Mouse (Mus musculus) hindbrain, embryonic 11.5 days (tissue): Measurements from ENCODE around the gene Barhl2. TPM values are rescaled to one million over a fixed set of nuclear protein-coding genes. Genes with fewer than 3 reads are reported as not detected.

Experiments
- ATAC-seq: fragments of 200-750 bp; cut with Nextera tagmentation; 2 replicates; pipeline ENCODE4 v1.8.0; 2017; ENCODE audit warnings: mild to moderate bottlenecking, moderate TSS enrichment, moderate library complexity; ENCODE audit not compliant: low FRiP score
- DNase-seq: peaks from one replicate; pipeline ENCODE4 v3.0.0-alpha.2; 2015; ENCODE audit warnings: low spot score
- H3K27ac ChIP-seq: fragments of 300-500 bp; sonication (generic); 2 replicates; pipeline ENCODE4 v1.5.1; 2014; ENCODE audit warnings: mild to moderate bottlenecking, low read depth, low read length
- H3K27me3 ChIP-seq: fragments of 300-500 bp; sonication (generic); 2 replicates; pipeline ENCODE4 v1.6.1; 2014; ENCODE audit warnings: mild to moderate bottlenecking, low read length, moderate library complexity, mixed read lengths; ENCODE audit not compliant: control insufficient read depth, insufficient read depth
- H3K36me3 ChIP-seq: fragments of 300-500 bp; sonication (generic); 2 replicates; pipeline ENCODE4 v1.6.1; 2014; ENCODE audit warnings: mild to moderate bottlenecking, low read length, moderate library complexity, mixed read lengths; ENCODE audit not compliant: control insufficient read depth, insufficient read depth
- H3K4me1 ChIP-seq: fragments of 300-500 bp; sonication (generic); replicated peaks from 2 replicates; pipeline ENCODE4 v1.6.1; 2014; ENCODE audit warnings: low read length, mixed read lengths; ENCODE audit not compliant: control insufficient read depth, insufficient read depth
- H3K4me2 ChIP-seq: fragments of 300-500 bp; sonication (generic); replicated peaks from 2 replicates; pipeline ENCODE4 v1.6.1; 2014; ENCODE audit warnings: mild to moderate bottlenecking, low read depth, low read length
- H3K4me3 ChIP-seq: fragments of 300-500 bp; sonication (generic); 2 replicates; pipeline ENCODE4 v1.5.1; 2014; ENCODE audit warnings: low read depth, low read length
- H3K9ac ChIP-seq: fragments of 300-500 bp; sonication (generic); 2 replicates; pipeline ENCODE4 v1.6.1; 2014; ENCODE audit warnings: low read depth, low read length
- H3K9me3 ChIP-seq: fragments of 300-500 bp; sonication (generic); 2 replicates; pipeline ENCODE4 v1.6.1; 2016; ENCODE audit warnings: low read length; ENCODE audit not compliant: control insufficient read depth
- WGBS: fragments of 180-500 bp; shearing (Covaris S2); extraction: QIAGEN DNeasy Blood & Tissue Kit; methylation state at CpG from one replicate; pipeline ENCODE4 v1.1.7; 2014; 5-methylcytosine and 5-hydroxymethylcytosine counted together
- polyA plus RNA-seq: library from polyadenylated mRNA; unstranded; fragments of >200 nt; fragmentation: Nextera tagmentation; extraction: Ambion mirVana; gene quantifications from 2 replicates; pipeline ENCODE4 v1.2.1, GENCODE M21; 2014

Barhl2 gene
- polyA plus RNA-seq, 1 experiment from 2014 or later: 2.0 TPM

DNA sequence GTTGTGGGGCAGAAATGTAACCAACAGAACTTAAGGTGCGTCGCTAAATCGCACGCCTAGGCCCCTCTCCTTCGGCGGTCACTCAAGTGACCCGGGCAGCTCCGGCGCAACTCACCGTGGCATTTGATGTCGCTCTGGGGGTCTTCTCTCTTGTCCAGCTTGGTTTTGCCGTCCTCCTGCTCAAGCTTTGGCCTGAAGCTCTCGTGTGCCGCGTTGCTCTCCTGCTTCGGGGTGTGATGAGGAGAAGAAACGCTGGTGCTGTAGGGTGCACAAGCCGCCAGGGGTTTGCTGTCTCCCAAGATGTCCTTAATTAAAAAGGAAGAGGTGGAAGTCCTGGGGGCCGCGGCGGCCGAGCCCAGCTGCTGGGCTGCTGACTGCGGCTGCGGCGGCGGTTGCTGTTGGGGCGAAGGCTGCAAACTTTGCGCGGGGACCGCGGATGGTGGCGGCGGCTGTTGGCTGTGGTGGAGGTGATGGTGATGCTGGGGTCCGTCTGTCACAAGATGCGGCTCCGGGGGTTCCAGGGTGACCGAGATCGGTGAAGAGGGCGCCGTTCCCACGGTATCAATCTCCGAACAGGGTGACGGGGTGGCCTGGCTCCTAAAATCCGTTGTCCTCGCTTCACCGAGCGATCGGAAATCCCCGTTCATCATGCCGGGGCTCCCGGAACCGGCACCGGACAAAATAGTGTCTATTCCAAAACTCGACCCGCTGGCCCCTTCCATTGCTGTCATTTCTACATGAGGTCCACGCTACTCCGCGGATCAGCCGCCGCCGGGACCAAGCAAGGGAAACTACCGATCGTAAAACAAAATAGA, 648 bp downstream of the Barhl2 start:
- Histone ChIP-seq H3K4me1 (peaks cover 13% of the 10 kb centered on the region), H3K36me3 (no peaks in the 10 kb centered on the region), H3K27ac (no peak overlapping the region), H3K27me3 (peaks cover 83% of the 10 kb centered on the region), H3K9me3 (no peaks in the 10 kb centered on the region), H3K9ac (0 out of 2 replicates have a peak overlapping the region, but pooled peaks have one; percentile 4), H3K4me3 (peak overlapping the region; percentile 51), H3K4me2 (peak overlapping the region; percentile 8)
- DNase-seq (peak; percentile 67), ATAC-seq (no peak)
- under 1% methylated on average over 61 of the region's 63 CpGs for WGBS

DNA sequence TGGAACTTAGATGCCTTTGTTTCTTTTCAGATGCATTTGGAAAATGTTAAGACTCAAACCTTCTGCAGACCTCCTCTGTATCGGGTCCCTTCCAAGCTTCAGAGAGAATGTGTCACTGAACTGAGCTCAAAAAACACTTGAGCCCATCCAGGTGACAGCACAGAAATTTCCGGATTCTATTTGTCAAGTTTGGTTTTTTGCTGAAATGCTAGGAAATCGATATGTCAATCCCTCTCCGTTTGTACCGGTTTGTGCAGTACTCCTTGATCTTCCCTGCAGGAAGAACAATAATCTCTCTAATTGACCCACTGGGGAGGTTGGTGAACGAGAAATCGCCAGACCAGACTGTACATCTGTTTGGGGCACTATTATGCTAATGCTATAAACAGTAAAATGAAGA, 2.0 kb downstream of the Barhl2 start:
- Histone ChIP-seq H3K4me1 (peaks cover 13% of the 10 kb centered on the region), H3K27me3 (peaks cover 82% of the 10 kb centered on the region), H3K4me3 (no peak overlapping the region), H3K4me2 (no peak overlapping the region), H3K9ac (no peak overlapping the region), H3K36me3 (no peaks in the 10 kb centered on the region), H3K9me3 (no peaks in the 10 kb centered on the region), H3K27ac (no peak overlapping the region)
- 2% methylated on average over 7 of the region's 7 CpGs for WGBS
- DNase-seq (peak; percentile 60), ATAC-seq (no peak)

GRCm38 (mm10) chr5:106455106-106455920, 2.7 kb downstream of the Barhl2 start:
- no peak for ATAC-seq
- H3K9ac ChIP-seq: no peak overlapping the region
- H3K36me3 ChIP-seq: no peaks in the 10 kb centered on the region
- WGBS: under 1% methylated on average over 17 of the region's 17 CpGs
- H3K9me3 ChIP-seq: no peaks in the 10 kb centered on the region
- 0 out of 2 replicates have a peak overlapping the region, but pooled peaks have one; percentile 3 for H3K4me2 ChIP-seq
- H3K27ac ChIP-seq: no peak overlapping the region
- DNase-seq: peak; percentile 62
- H3K27me3 ChIP-seq: peaks cover 85% of the 10 kb centered on the region
- H3K4me1 ChIP-seq: peaks cover 13% of the 10 kb centered on the region
- H3K4me3 ChIP-seq: peak overlapping the region; percentile 18

- ATAC-seq (no peak), DNase-seq (peak; percentile 53)
- peaks cover 85% of the 10 kb centered on the region for H3K27me3 ChIP-seq
- H3K27ac ChIP-seq: no peak overlapping the region
- no peak overlapping the region for H3K4me2 ChIP-seq
- peaks cover 13% of the 10 kb centered on the region for H3K4me1 ChIP-seq
- no peaks in the 10 kb centered on the region for H3K36me3 ChIP-seq
- no peak overlapping the region for H3K9ac ChIP-seq
- H3K4me3 ChIP-seq: no peak overlapping the region
- WGBS: 1% methylated on average over 9 of the region's 9 CpGs
- H3K9me3 ChIP-seq: no peaks in the 10 kb centered on the region
Observed at GRCm38 (mm10) chr5:106454411-106455105, 3.4 kb downstream of the Barhl2 start.

DNA sequence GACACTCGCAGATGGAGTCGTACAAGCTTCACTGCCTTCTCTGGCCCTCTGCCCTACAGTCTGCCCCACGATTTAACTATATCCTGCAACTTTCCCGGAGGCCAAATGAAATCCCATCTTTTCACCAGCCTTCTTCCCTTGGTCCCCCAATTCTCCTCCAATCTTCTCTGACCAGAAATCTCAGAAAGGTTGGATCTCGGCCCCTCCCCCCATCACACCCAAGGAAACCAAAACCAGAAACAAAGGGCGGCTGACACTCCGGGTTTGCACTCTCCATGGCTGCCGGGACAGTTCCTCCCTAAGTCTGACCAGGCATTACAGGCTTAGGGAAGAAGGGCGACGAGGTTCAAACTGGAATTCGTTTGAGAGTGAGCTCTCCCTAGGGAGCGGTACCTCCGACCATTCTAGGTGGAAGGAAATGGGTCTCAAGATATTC, 4.1 kb downstream of the Barhl2 start:
- 0 out of 2 replicates have a peak overlapping the region, but pooled peaks have one; percentile 6 for H3K4me3 ChIP-seq

GRCm38 (mm10) chr5:106453181-106453885, 4.6 kb downstream of the Barhl2 start:
- WGBS: under 1% methylated on average over 43 of the region's 45 CpGs
- H3K27ac ChIP-seq: no peak overlapping the region
- peak; percentile 22; the same call in 1 of the 2 replicates for ATAC-seq

More for the DNA sequence above, 4.1 kb downstream of the Barhl2 start:
- Histone ChIP-seq H3K4me2 (no peak overlapping the region), H3K4me1 (peaks cover 10% of the 10 kb centered on the region), H3K9me3 (no peaks in the 10 kb centered on the region), H3K36me3 (no peaks in the 10 kb centered on the region), H3K27ac (no peak overlapping the region), H3K27me3 (peaks cover 85% of the 10 kb centered on the region), H3K9ac (no peak overlapping the region)
- DNase-seq (peak; percentile 69), ATAC-seq (no peak)
- WGBS: under 1% methylated on average over 13 of the region's 13 CpGs

GRCm38 (mm10) chr5:106452686-106453085, 5.3 kb downstream of the Barhl2 start:
- Histone ChIP-seq H3K27me3 (peaks cover 84% of the 10 kb centered on the region), H3K9me3 (no peaks in the 10 kb centered on the region), H3K4me3 (no peak overlapping the region), H3K4me1 (peaks cover 3% of the 10 kb centered on the region), H3K9ac (no peak overlapping the region), H3K4me2 (no peak overlapping the region), H3K27ac (no peak overlapping the region), H3K36me3 (no peaks in the 10 kb centered on the region)
- DNase-seq: peak; percentile 34
- no peak for ATAC-seq
- 9% methylated on average over 4 of the region's 4 CpGs for WGBS

More at GRCm38 (mm10) chr5:106453181-106453885, 4.6 kb downstream of the Barhl2 start:
- H3K4me3 ChIP-seq: 0 out of 2 replicates have a peak overlapping the region, but pooled peaks have one; percentile 6
- no peaks in the 10 kb centered on the region for H3K36me3 ChIP-seq
- DNase-seq: no peak
- H3K9me3 ChIP-seq: no peaks in the 10 kb centered on the region
- peaks cover 85% of the 10 kb centered on the region for H3K27me3 ChIP-seq
- peaks cover 6% of the 10 kb centered on the region for H3K4me1 ChIP-seq
- H3K9ac ChIP-seq: no peak overlapping the region
- H3K4me2 ChIP-seq: no peak overlapping the region
